Mouse (Mus musculus) thymus, postnatal 10 days (tissue): ENCODE measurements at regions not wholly inside any gene's neighbourhood (a gene's known extent, or its start where the extent isn't known, plus 50 kb on each side); places are given as distances from the start of the nearest gene placed in this dataset.

Source experiments
- DNase-seq, 2 experiments: peaks; one replicate each; pipeline ENCODE4 v3.0.0; 2021; ENCODE audit warnings: low spot score in 2 of 2

GRCm38 (mm10) chr6:91619009-91619408 is 64.8 kb upstream of the Slc6a6 start:
- DNase-seq: no peak

GRCm38 (mm10) chr6:91619735-91620732 is 63.8 kb upstream of the Slc6a6 start:
- DNase-seq: no peak

GRCm38 (mm10) chr6:91621437-91621836 is 62.4 kb upstream of the Slc6a6 start:
- DNase-seq: no peak

GRCm38 (mm10) chr6:91622425-91622824 is 61.4 kb upstream of the Slc6a6 start:
- no peak for DNase-seq

- DNase-seq: no peak
These were observed 60.2 kb upstream of the Slc6a6 start for GRCm38 (mm10) chr6:91623646-91624045.

GRCm38 (mm10) chr6:91629230-91629629 is 54.6 kb upstream of the Slc6a6 start:
- no peak for DNase-seq

- no peak for DNase-seq
These were observed 52.6 kb upstream of the Slc6a6 start for GRCm38 (mm10) chr6:91631261-91631660.
